Mouse (Mus musculus): ENCODE measurements around the gene Frmd4b.

DNA sequence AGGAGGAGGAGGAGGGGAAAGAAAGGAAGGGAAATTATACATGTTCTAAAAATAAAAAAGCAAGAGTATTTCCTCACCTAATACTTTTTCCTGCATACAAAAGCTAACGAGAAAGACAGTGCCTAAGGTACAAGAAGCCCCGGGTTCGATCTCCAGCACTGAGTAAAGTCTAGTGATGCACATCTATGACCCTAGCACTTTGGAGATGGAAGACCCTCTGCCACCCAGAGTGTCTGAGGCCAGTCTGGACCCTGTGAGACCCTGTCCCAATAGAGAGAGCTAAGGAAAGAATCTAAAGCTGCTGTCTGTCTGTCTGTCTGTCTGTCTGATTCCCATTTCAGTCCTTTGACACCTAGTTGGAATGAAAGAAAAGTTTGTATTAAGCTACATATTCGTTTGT is 40.0 kb downstream of the Frmd4b start:
- TF ChIP-seq CHD1 (IDR thresholded peaks at IDR 0.05; ENCODE audit: low read depth, low read length) (no peak), SMC3 (IDR thresholded peaks at IDR 0.05; ENCODE audit: low read depth, low read length) (no peak), HCFC1 (IDR thresholded peaks at IDR 0.05; ENCODE audit: low read depth, low read length) (no peak), EP300 (IDR thresholded peaks at IDR 0.05; ENCODE audit: low read length) (no peak), POLR2A (IDR thresholded peaks at IDR 0.05; ENCODE audit: low read depth, low read length) (no peak), MAX (IDR thresholded peaks at IDR 0.05; ENCODE audit: low read length) (no peak), CTCF (conservative IDR thresholded peaks at IDR 0.05 in 1 of 2, IDR thresholded peaks at IDR 0.05 in 1 of 2; ENCODE audit: low read depth in 2 of 2, low read length in 2 of 2) (no peak), MAFK (IDR thresholded peaks at IDR 0.05; ENCODE audit: insufficient replicate concordance, low read length) (no peak), RAD21 (IDR thresholded peaks at IDR 0.05; ENCODE audit: low read depth, low read length) (no peak), NRF1 (IDR thresholded peaks at IDR 0.05; ENCODE audit: low read depth, low read length) (no peak), RCOR1 (conservative IDR thresholded peaks at IDR 0.05; ENCODE audit: low read depth, low read length) (no peak)

Data from CH12.LX (cell line).